Comparison of ENCODE assay signal across 16 mouse cellular contexts in the genomic region with DNA sequence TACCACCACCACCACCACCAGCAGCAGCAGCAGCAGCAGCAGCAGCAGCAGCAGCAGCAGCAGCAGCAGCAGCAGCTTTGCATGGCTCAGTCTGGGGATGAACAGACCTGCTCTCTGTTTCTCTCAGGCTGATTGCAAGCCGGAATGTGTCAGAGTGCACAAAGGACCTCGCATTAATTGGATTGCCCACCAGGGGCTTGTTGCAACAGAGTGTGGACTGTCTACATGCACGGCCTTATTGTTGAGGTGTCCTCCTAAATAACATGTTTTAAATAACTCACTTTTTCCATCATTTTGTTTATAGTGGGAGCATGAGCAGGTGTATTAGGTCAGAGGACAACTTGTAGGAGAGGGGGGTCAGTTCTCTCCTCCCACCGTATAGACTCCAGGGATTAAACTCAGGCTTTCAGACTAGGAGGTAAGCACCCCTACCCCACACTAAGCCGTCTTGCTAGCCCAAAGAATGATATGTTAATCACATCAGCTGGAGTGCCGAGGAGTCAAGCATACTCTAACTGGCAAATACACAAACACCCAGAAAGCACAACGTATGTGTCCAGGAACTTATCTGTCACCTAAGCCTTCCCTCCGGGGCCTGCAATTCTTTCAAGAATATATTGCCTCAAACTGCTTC. TPM values are rescaled to one million over a fixed set of nuclear protein-coding genes. Genes with fewer than 3 reads are reported as not detected.
DNase-seq lines count a peak whose midpoint lies in the region; ATAC-seq and TF ChIP-seq lines count a peak whose summit lies in the region.
"Had no signal": no experiment of that assay in that cellular context is flagged by ENCODE, and none has a peak within 500 bp of the region (broad histone marks: within the 10 kb centered on the region; RNA-seq: fewer than 3 reads in every experiment).

No protein-coding gene starts in this region.

- H3K27ac ChIP-seq in forebrain, embryonic 10.5 days, result 0 out of 2 replicates have a peak overlapping the region, but pooled peaks have one; percentile 48
- no peak overlapping the region for H3K27ac ChIP-seq in hindbrain, embryonic 13.5 days
- no peak overlapping the region for H3K27ac ChIP-seq in midbrain, embryonic 16.5 days (ENCODE audit: low read length)
- H3K27ac ChIP-seq: limb, embryonic 13.5 days had no signal

- no peak for TF ChIP-seq POLR2A in brain, embryonic 14.5 days (IDR thresholded peaks at IDR 0.05; ENCODE audit: borderline replicate concordance, extremely low read depth, insufficient read depth, insufficient read length, poor library complexity, severe bottlenecking)

- H3K9me3 ChIP-seq in forebrain, embryonic 10.5 days, result no peaks in the 10 kb centered on the region; the same call in 1 of the 2 replicates
- H3K9me3 ChIP-seq in hindbrain, embryonic 13.5 days, result no peaks in the 10 kb centered on the region
- no peaks in the 10 kb centered on the region for H3K9me3 ChIP-seq in midbrain, embryonic 16.5 days (replicated peaks; ENCODE audit: control insufficient read depth, low read length, poor library complexity, severe bottlenecking)
- H3K9me3 ChIP-seq: limb, embryonic 13.5 days had no signal

- no peak overlapping the region for H3K9ac ChIP-seq in hindbrain, embryonic 13.5 days
- no peak overlapping the region for H3K9ac ChIP-seq in midbrain, embryonic 16.5 days (ENCODE audit: low read depth, low read length)
- H3K9ac ChIP-seq: limb, embryonic 13.5 days had no signal

- H3K36me3 ChIP-seq in forebrain, embryonic 10.5 days (replicated peaks), result no peaks in the 10 kb centered on the region
- no peaks in the 10 kb centered on the region for H3K36me3 ChIP-seq in hindbrain, embryonic 13.5 days
- no peaks in the 10 kb centered on the region for H3K36me3 ChIP-seq in midbrain, embryonic 16.5 days (ENCODE audit: control insufficient read depth, insufficient read depth, low read length)
- H3K36me3 ChIP-seq: limb, embryonic 13.5 days had no signal

- peak; percentile 43; the same call in 1 of the 2 replicates for TF ChIP-seq CTCF in brain, embryonic 14.5 days (IDR thresholded peaks at IDR 0.05; ENCODE audit: borderline replicate concordance, extremely low read depth, insufficient read depth, insufficient read length)

- peak; percentile 78 for DNase-seq in brain, embryonic 14.5 days (ENCODE audit: low read depth)
- DNase-seq in forebrain, embryonic 10.5 days (ENCODE audit: extremely low spot score, low spot score), result peak; percentile 43
- no peak for DNase-seq in urinary bladder, postnatal 14 days (ENCODE audit: low spot score)
- no peak for DNase-seq in urinary bladder, postnatal 36 days (ENCODE audit: low spot score in 2 of 2)
- DNase-seq in heart, adult 9 months (ENCODE audit: low spot score in 2 of 2), result no peak
- no peak for DNase-seq in urinary bladder, postnatal 4 days (ENCODE audit: low spot score in 2 of 2)
- DNase-seq: adrenal gland, postnatal 10 days; cerebellum, postnatal 36 days; kidney, postnatal 10 days; spleen, adult 18-20 months had no signal

- ATAC-seq in hindbrain, embryonic 13.5 days (ENCODE audit: low FRiP score), result peak; percentile 74
- ATAC-seq in midbrain, embryonic 16.5 days, result peak; percentile 78
- ATAC-seq: Patski had no signal

- H3K4me2 ChIP-seq in hindbrain, embryonic 13.5 days, result no peak overlapping the region
- H3K4me2 ChIP-seq in midbrain, embryonic 16.5 days (ENCODE audit: low read length), result no peak overlapping the region
- H3K4me2 ChIP-seq: limb, embryonic 13.5 days had no signal

- peaks cover 5% of the 10 kb centered on the region; the same call in 1 of the 2 replicates for H3K27me3 ChIP-seq in forebrain, embryonic 10.5 days (ENCODE audit: poor library complexity, severe bottlenecking)
- no peaks in the 10 kb centered on the region for H3K27me3 ChIP-seq in hindbrain, embryonic 13.5 days
- no peaks in the 10 kb centered on the region for H3K27me3 ChIP-seq in midbrain, embryonic 16.5 days (ENCODE audit: control insufficient read depth, insufficient read depth, low read depth, low read length)
- H3K27me3 ChIP-seq: limb, embryonic 13.5 days; Patski had no signal

- no peak overlapping the region for H3K4me3 ChIP-seq in forebrain, embryonic 10.5 days
- no peak overlapping the region for H3K4me3 ChIP-seq in hindbrain, embryonic 13.5 days
- H3K4me3 ChIP-seq in midbrain, embryonic 16.5 days (ENCODE audit: low read depth, low read length), result no peak overlapping the region
- H3K4me3 ChIP-seq: erythroblast, embryonic 14.5 days; limb, embryonic 13.5 days had no signal

- peaks cover 55% of the 10 kb centered on the region for H3K4me1 ChIP-seq in forebrain, embryonic 10.5 days
- H3K4me1 ChIP-seq in hindbrain, embryonic 13.5 days (replicated peaks), result peaks cover 14% of the 10 kb centered on the region
- H3K4me1 ChIP-seq in midbrain, embryonic 16.5 days (ENCODE audit: control insufficient read depth, insufficient read depth, low read length), result no peaks in the 10 kb centered on the region
- H3K4me1 ChIP-seq: limb, embryonic 13.5 days had no signal

- 22% methylated on average over 8 of the region's 8 CpGs for WGBS in forebrain, embryonic 10.5 days
- WGBS in hindbrain, embryonic 13.5 days, result 27% methylated on average over 8 of the region's 8 CpGs
- 8% methylated on average over 8 of the region's 8 CpGs for WGBS in midbrain, embryonic 16.5 days

RNA-seq across cellular contexts. Expression of a gene that starts 5.8 kb away (rescaled TPM):
- not detected in 2 replicates for polyA plus RNA-seq in brain, embryonic 14.5 days (2012; rRNA removed)
- not detected in 2 replicates for polyA plus RNA-seq in forebrain, embryonic 10.5 days (2016; fragmentation: Nextera tagmentation; extraction: Ambion mirVana)
- not detected in 2 replicates for polyA plus RNA-seq in hindbrain, embryonic 13.5 days (2015; fragmentation: Nextera tagmentation; extraction: Ambion mirVana)
- not detected in 2 replicates for polyA plus RNA-seq in midbrain, embryonic 16.5 days (2015; fragmentation: Nextera tagmentation; extraction: Ambion mirVana)
- polyA plus RNA-seq: erythroblast, embryonic 14.5 days; heart, embryonic 14.5 days; Patski had no signal

RNA-seq across cellular contexts. Expression of a gene that starts 15.1 kb away (rescaled TPM):
- polyA plus RNA-seq in brain, embryonic 14.5 days (2012; rRNA removed), result 0.15 and 0.22 TPM in 2 replicates
- polyA plus RNA-seq in forebrain, embryonic 10.5 days (2016; fragmentation: Nextera tagmentation; extraction: Ambion mirVana), result 0.10 and 0.24 TPM in 2 replicates
- polyA plus RNA-seq in hindbrain, embryonic 13.5 days (2015; fragmentation: Nextera tagmentation; extraction: Ambion mirVana), result 0.10 TPM in 1 of 2 replicates, not detected in the other
- polyA plus RNA-seq in midbrain, embryonic 16.5 days (2015; fragmentation: Nextera tagmentation; extraction: Ambion mirVana), result 0.11 and 0.27 TPM in 2 replicates
- polyA plus RNA-seq: heart, embryonic 14.5 days had no signal

RNA-seq across cellular contexts. Expression of a gene that starts 31.2 kb away (rescaled TPM):
- polyA plus RNA-seq in brain, embryonic 14.5 days (2012; rRNA removed), result 22.6 and 33.6 TPM in 2 replicates
- polyA plus RNA-seq in forebrain, embryonic 10.5 days (2016; fragmentation: Nextera tagmentation; extraction: Ambion mirVana), result 16.4 and 16.6 TPM in 2 replicates
- polyA plus RNA-seq in hindbrain, embryonic 13.5 days (2015; fragmentation: Nextera tagmentation; extraction: Ambion mirVana), result 13.8 and 14.1 TPM in 2 replicates
- 13.7 and 15.6 TPM in 2 replicates for polyA plus RNA-seq in midbrain, embryonic 16.5 days (2015; fragmentation: Nextera tagmentation; extraction: Ambion mirVana)

Comparison
In these comparisons a context has a peak if more than half of its experiments do, and no peak if none do; other contexts are left out.
1. DNase-seq: peak in brain, embryonic 14.5 days (single experiment) and forebrain, embryonic 10.5 days (single experiment); none in urinary bladder, postnatal 14 days (single experiment), urinary bladder, postnatal 36 days (0 of 2), heart, adult 9 months (0 of 2) and urinary bladder, postnatal 4 days (0 of 2).